Mouse (Mus musculus) gastrocnemius, adult 2 months (tissue): ENCODE measurements around the gene Stab1. TPM values are rescaled to one million over a fixed set of nuclear protein-coding genes. Genes with fewer than 3 reads are reported as not detected.

Experiments
- DNase-seq: peaks from one replicate; pipeline ENCODE4 v3.0.0; 2022
- H3K27ac ChIP-seq: fragments of 200-600 bp; 2 replicates; pipeline ENCODE4 v1.8.1; 2022; ENCODE audit warnings: mild to moderate bottlenecking
- H3K4me3 ChIP-seq: fragments of 200-600 bp; 2 replicates; pipeline ENCODE4 v1.8.1; 2022; ENCODE audit warnings: mild to moderate bottlenecking, moderate library complexity
- CTCF ChIP-seq: fragments of 200-600 bp; IDR thresholded peaks from 2 replicates; pipeline ENCODE4 v1.8.1; 2022; ENCODE audit warnings: antibody characterized with exemption, mild to moderate bottlenecking, moderate library complexity
- intact Hi-C: fragments of 180-260 bp; cut with DNase I; formaldehyde crosslinking; loops from one replicate; pipeline ENCODE4 v1.15.1; 2025
- total RNA-seq, 2 experiments: library from RNA; stranded (reverse); gene quantifications; 2 replicates each; pipeline ENCODE4 v1.2.3; 2021

Gene Stab1
- total RNA-seq, 2 experiments from 2014 or later = 14.0 to 16.5 TPM

- TF ChIP-seq CTCF = no peak
- H3K27ac ChIP-seq = no peak overlapping the region
- no peak for DNase-seq
- no peak overlapping the region for H3K4me3 ChIP-seq
- intact Hi-C loops = no loop called here
These were observed 54.4 kb downstream of the Stab1 start for GRCm38 (mm10) chr14:31114011-31114410.

- DNase-seq = no peak
- no peak for TF ChIP-seq CTCF
- Histone ChIP-seq H3K27ac (no peak overlapping the region; the same call in 1 of the 2 replicates), H3K4me3 (no peak overlapping the region)
- intact Hi-C loops = no loop called here
These were observed 56.3 kb downstream of the Stab1 start for GRCm38 (mm10) chr14:31112187-31112586.

GRCm38 (mm10) chr14:31110613-31111012 lies 57.8 kb downstream of the Stab1 start:
- no peak for DNase-seq
- no peak for TF ChIP-seq CTCF
- no peak overlapping the region for H3K27ac ChIP-seq
- H3K4me3 ChIP-seq = no peak overlapping the region
- intact Hi-C loops = no loop called here

DNA sequence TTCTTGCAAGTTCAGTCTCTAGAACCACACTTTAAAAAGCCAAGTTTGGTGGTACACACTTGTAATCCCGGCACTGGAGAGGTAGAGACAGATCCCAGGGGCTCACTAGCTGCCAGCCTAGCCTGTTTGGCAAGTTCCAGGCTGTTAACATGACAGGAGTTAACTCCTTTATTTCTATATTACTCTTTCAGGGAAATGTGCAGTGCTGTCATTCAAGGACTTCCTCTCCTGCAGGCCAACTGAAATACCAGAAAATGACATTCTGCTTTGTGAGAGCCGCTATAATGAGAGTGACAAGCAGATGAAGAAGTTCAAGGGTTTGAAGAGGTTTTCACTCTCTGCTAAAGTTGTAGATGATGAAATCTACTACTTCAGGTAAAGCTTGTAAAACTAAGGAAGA lies 63.3 kb downstream of the Stab1 start:
- DNase-seq = no peak
- TF ChIP-seq CTCF = no peak
- H3K4me3 ChIP-seq = no peak overlapping the region
- no peak overlapping the region for H3K27ac ChIP-seq
- intact Hi-C loops = loop anchor here (5.0 kb wide), 1 partner anchor 68 kb away; no protein-coding TSS in a partner anchor

DNA sequence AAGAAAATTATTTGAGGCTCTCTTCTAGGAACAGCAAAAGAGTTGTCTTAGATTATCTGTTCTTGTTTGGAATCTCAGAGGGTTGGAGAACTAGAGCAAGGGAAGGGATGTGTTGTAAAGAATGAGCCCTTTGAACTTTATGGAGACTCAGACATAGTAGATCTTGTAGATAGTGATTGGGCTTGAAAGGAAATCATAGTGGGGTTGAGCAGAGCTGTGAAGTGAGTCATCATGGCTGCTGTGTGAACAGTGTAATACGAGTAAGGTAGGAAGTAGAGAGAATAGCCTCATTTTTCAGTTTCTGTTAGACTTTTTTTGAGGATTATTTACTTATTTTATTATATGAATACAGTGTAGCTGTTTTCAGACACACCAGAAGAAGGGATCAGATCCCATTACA lies 78.5 kb downstream of the Stab1 start:
- no peak overlapping the region for H3K4me3 ChIP-seq
- no peak overlapping the region for H3K27ac ChIP-seq
- TF ChIP-seq CTCF = no peak
- DNase-seq = no peak
- intact Hi-C loops = no loop called here

Other genes starting within 250 kb of the Stab1 start
- gene Itih3, start 244.9 kb downstream of the Stab1 start, total RNA-seq = under 1 TPM; 0.10 to 0.25 TPM
- not detected for gene Itih1, start 225.4 kb downstream of the Stab1 start, total RNA-seq
- gene Nek4, start 217.3 kb downstream of the Stab1 start, total RNA-seq = 1 to 10 TPM; 4.4 to 5.1 TPM
- gene Glt8d1, start 167.2 kb downstream of the Stab1 start, total RNA-seq = 10 to 100 TPM in 1 of 2 experiments, 1 to 10 TPM in 1; 9.0 to 13.6 TPM
- 100 to 1,000 TPM; 129 to 130 TPM for gene Spcs1, start 167.0 kb downstream of the Stab1 start, total RNA-seq
- gene Pbrm1, start 149.5 kb downstream of the Stab1 start, total RNA-seq = 10 to 100 TPM; 45.3 to 49.8 TPM
- 10 to 100 TPM; 28.4 to 33.4 TPM for gene Gnl3, start 149.5 kb downstream of the Stab1 start, total RNA-seq
- 10 to 100 TPM; 33.4 to 36.1 TPM for gene Smim4, start 39.7 kb downstream of the Stab1 start, total RNA-seq
- 1 to 10 TPM; 1.2 to 1.7 TPM for gene Nt5dc2, start 37.6 kb downstream of the Stab1 start, total RNA-seq
- gene Tnnc1, start 39.7 kb upstream of the Stab1 start, total RNA-seq = 1,000 to 10,000 TPM in 1 of 2 experiments, 100 to 1,000 TPM in 1; 386 to 1,185 TPM
- 10 to 100 TPM; 60.8 to 70.3 TPM for gene Nisch, start 48.3 kb upstream of the Stab1 start, total RNA-seq
- gene Sema3g, start 49.2 kb upstream of the Stab1 start, total RNA-seq = 1 to 10 TPM; 7.0 to 8.3 TPM
- gene Phf7, start 82.7 kb upstream of the Stab1 start, total RNA-seq = 1 to 10 TPM; 7.3 to 8.9 TPM
- 10 to 100 TPM; 46.7 to 48.0 TPM for gene Bap1, start 82.8 kb upstream of the Stab1 start, total RNA-seq
- gene Dnah1, start 155.3 kb upstream of the Stab1 start, total RNA-seq = under 1 TPM; 0.03 to 0.08 TPM
- gene Capn7, start 168.0 kb upstream of the Stab1 start, total RNA-seq = 10 to 100 TPM; 29.4 to 33.6 TPM